Mouse (Mus musculus) CD4-positive, CD25-positive, alpha-beta regulatory T cell, adult 4 months (primary cell): ENCODE data around the gene Zcchc18. TPM values are rescaled to one million over a fixed set of nuclear protein-coding genes. Genes with fewer than 3 reads are reported as not detected.

Experiments
- polyA plus RNA-seq, 2 experiments: library from polyadenylated mRNA; unstranded; fragments of 100-300 nt; shearing (Covaris generic); gene quantifications; one replicate each; pipeline ENCODE4 v1.2.1; 2017

The Zcchc18 gene
- polyA plus RNA-seq, 2 experiments from 2014 or later, result 45.7 to 49.4 TPM

Other genes starting within 250 kb of the Zcchc18 start
- 10 to 100 TPM; 77.2 to 78.0 TPM for gene Morf4l2, start 249.5 kb upstream of the Zcchc18 start, polyA plus RNA-seq
- gene Glra4, start 213.0 kb upstream of the Zcchc18 start, polyA plus RNA-seq, result not detected
- gene Plp1, start 170.5 kb upstream of the Zcchc18 start, polyA plus RNA-seq, result 1 to 10 TPM; 2.1 to 3.2 TPM
- not detected for gene Rab9b, start 124.4 kb upstream of the Zcchc18 start, polyA plus RNA-seq
- gene H2bfm, start 65.8 kb upstream of the Zcchc18 start, polyA plus RNA-seq, result not detected
- gene Tmsb15b2, start 17.7 kb upstream of the Zcchc18 start, polyA plus RNA-seq, result 10 to 100 TPM; 12.5 to 78.4 TPM
- 10 to 100 TPM in 1 of 2 experiments, 1 to 10 TPM in 1; 3.0 to 17.7 TPM for gene Tmsb15l, start 16.3 kb upstream of the Zcchc18 start, polyA plus RNA-seq
- 10 to 100 TPM; 24.2 to 27.3 TPM for gene Tmsb15b1, start 16.3 kb upstream of the Zcchc18 start, polyA plus RNA-seq
- 1 to 10 TPM; 5.9 to 9.5 TPM for gene Slc25a53, start 45.1 kb downstream of the Zcchc18 start, polyA plus RNA-seq
- gene Fam199x, start 56.4 kb downstream of the Zcchc18 start, polyA plus RNA-seq, result 1 to 10 TPM; 3.3 to 6.2 TPM
- not detected for gene Esx1, start 128.9 kb downstream of the Zcchc18 start, polyA plus RNA-seq